Mouse (Mus musculus) gastrocnemius, postnatal 25 days (tissue): ENCODE measurements around the gene Csk. TPM values are rescaled to one million over a fixed set of nuclear protein-coding genes. Genes with fewer than 3 reads are reported as not detected.

ENCODE experiments used
- DNase-seq: peaks from one replicate; pipeline ENCODE4 v3.0.0; 2022
- total RNA-seq, 2 experiments: library from RNA; stranded (reverse); gene quantifications; 1 replicate in 1 of 2; 2 replicates in 1 of 2; pipeline ENCODE4 v1.2.3; 2021

Gene Csk
- total RNA-seq, 2 experiments from 2014 or later = 8.4 to 13.0 TPM

- DNase-seq = no peak
Measured at GRCm38 (mm10) chr9:57657843-57658242, 4.4 kb upstream of the Csk start.

GRCm38 (mm10) chr9:57656631-57657350 lies 3.4 kb upstream of the Csk start:
- DNase-seq = peak; percentile 32

- peak; percentile 84 for DNase-seq
Measured at GRCm38 (mm10) chr9:57655749-57656148, 2.3 kb upstream of the Csk start.

GRCm38 (mm10) chr9:57654966-57655365 lies 1.5 kb upstream of the Csk start:
- no peak for DNase-seq

GRCm38 (mm10) chr9:57652855-57653254 lies 576 bp downstream of the Csk start:
- DNase-seq = no peak

GRCm38 (mm10) chr9:57652351-57652750 lies 1.1 kb downstream of the Csk start:
- DNase-seq = no peak

- DNase-seq = no peak
Measured at GRCm38 (mm10) chr9:57650786-57651311, 2.6 kb downstream of the Csk start.

- DNase-seq = no peak
Measured at GRCm38 (mm10) chr9:57650130-57650785, 3.2 kb downstream of the Csk start.

- no peak for DNase-seq
Measured at GRCm38 (mm10) chr9:57647286-57648108, 5.9 kb downstream of the Csk start.

GRCm38 (mm10) chr9:57646551-57647103 lies 6.8 kb downstream of the Csk start:
- DNase-seq = no peak

GRCm38 (mm10) chr9:57644944-57645893 lies 8.2 kb downstream of the Csk start:
- DNase-seq = peak; percentile 92

- DNase-seq = no peak
Measured at GRCm38 (mm10) chr9:57644442-57644943, 8.9 kb downstream of the Csk start.

- no peak for DNase-seq
Measured at GRCm38 (mm10) chr9:57643856-57644180, 9.6 kb downstream of the Csk start.

- DNase-seq = no peak
Measured at GRCm38 (mm10) chr9:57643169-57643855, 10.1 kb downstream of the Csk start.

GRCm38 (mm10) chr9:57641775-57642550 lies 11.5 kb downstream of the Csk start:
- DNase-seq = no peak

- DNase-seq = no peak
Measured at GRCm38 (mm10) chr9:57641022-57641421, 12.4 kb downstream of the Csk start.

- DNase-seq = peak; percentile 74
Measured at GRCm38 (mm10) chr9:57640384-57640783, 13.0 kb downstream of the Csk start.

- no peak for DNase-seq
Measured at GRCm38 (mm10) chr9:57639661-57640328, 13.6 kb downstream of the Csk start.
